Mouse (Mus musculus) hindbrain, embryonic 16.5 days (tissue): ENCODE measurements around the gene Rora. TPM values are rescaled to one million over a fixed set of nuclear protein-coding genes. Genes with fewer than 3 reads are reported as not detected.

Source experiments
- ATAC-seq: fragments of 200-750 bp; cut with Nextera tagmentation; 2 replicates; pipeline ENCODE4 v1.8.0; 2017; ENCODE audit warnings: moderate TSS enrichment, moderate library complexity
- H3K27ac ChIP-seq: fragments of 300-500 bp; sonication (generic); 2 replicates; pipeline ENCODE4 v1.5.1; 2014; ENCODE audit warnings: low read depth, mild to moderate bottlenecking, control low read depth, low read length, moderate library complexity
- H3K27me3 ChIP-seq: fragments of 300-500 bp; sonication (generic); replicated peaks from 2 replicates; pipeline ENCODE4 v1.6.1; 2014; ENCODE audit warnings: low read length; ENCODE audit not compliant: control insufficient read depth, insufficient read depth
- H3K36me3 ChIP-seq: fragments of 300-500 bp; sonication (generic); 2 replicates; pipeline ENCODE4 v1.6.1; 2014; ENCODE audit warnings: mild to moderate bottlenecking, low read length, moderate library complexity, mixed read lengths; ENCODE audit not compliant: control insufficient read depth, insufficient read depth
- H3K4me1 ChIP-seq: fragments of 300-500 bp; sonication (generic); 2 replicates; pipeline ENCODE4 v1.6.1; 2014; ENCODE audit warnings: low read depth, low read length; ENCODE audit not compliant: control insufficient read depth, insufficient read depth
- H3K4me2 ChIP-seq: fragments of 300-500 bp; sonication (generic); 2 replicates; pipeline ENCODE4 v1.6.1; 2014; ENCODE audit warnings: mild to moderate bottlenecking, low read length, control low read depth, moderate library complexity
- H3K4me3 ChIP-seq: fragments of 300-500 bp; sonication (generic); 2 replicates; pipeline ENCODE4 v1.5.1; 2014; ENCODE audit warnings: mild to moderate bottlenecking, low read length, control low read depth, moderate library complexity
- H3K9ac ChIP-seq: fragments of 300-500 bp; sonication (generic); 2 replicates; pipeline ENCODE4 v1.6.1; 2014; ENCODE audit warnings: low read depth, mild to moderate bottlenecking, control low read depth, low read length, moderate library complexity
- H3K9me3 ChIP-seq: fragments of 300-500 bp; sonication (generic); 2 replicates; pipeline ENCODE4 v1.6.1; 2014; ENCODE audit warnings: mild to moderate bottlenecking, low read length, moderate library complexity; ENCODE audit not compliant: control insufficient read depth
- WGBS: fragments of 180-500 bp; shearing (Covaris S2); extraction: QIAGEN DNeasy Blood & Tissue Kit; methylation state at CpG from one replicate; pipeline ENCODE4 v1.1.7; 2014; 5-methylcytosine and 5-hydroxymethylcytosine counted together
- polyA plus RNA-seq: library from polyadenylated mRNA; unstranded; fragments of >200 nt; fragmentation: Nextera tagmentation; extraction: Ambion mirVana; gene quantifications from 2 replicates; pipeline ENCODE4 v1.2.1, GENCODE M21; 2015

Gene Rora
- 38.3 and 40.0 TPM in 2 replicates for polyA plus RNA-seq

DNA sequence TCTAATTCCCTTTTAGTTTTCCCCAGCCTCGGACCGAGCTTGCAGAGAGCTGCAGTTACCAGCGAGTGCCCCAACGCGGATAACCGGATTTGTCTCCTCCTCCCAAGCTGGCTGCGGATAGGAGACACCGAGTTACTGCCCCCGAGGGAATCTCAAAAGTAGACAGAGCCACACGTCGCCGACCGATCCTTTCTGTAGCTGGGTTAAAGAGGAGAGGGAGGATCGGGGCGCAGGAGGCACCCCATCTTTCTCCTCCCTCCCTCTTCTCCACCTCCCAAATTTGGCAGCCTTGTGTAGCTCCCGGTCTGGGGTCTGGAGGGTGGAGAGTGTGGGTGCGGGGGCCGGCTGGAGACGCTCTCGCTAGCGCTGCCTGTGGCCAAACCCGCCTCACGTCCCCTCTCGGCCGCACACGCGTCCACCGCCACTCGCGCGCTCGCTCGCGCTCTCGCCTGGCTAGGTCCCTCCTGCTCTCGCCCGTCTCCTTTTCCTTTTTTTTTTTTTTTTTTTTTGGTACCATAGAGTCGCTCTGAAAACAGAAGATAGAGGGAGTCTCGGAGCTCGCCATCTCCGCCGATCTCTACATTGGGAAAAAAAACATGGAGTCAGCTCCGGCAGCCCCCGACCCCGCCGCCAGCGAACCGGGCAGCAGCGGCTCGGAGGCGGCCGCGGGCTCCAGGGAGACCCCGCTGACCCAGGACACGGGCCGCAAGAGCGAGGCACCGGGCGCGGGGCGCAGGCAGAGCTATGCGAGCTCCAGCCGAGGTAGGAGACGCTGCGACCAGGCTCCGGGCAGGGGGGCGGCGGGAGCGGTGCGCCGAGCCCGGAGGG lies at the start of gene Rora:
Rora (plus strand) TSS at position 576 of the 828 bp plus-strand sequence.
- H3K36me3 ChIP-seq = no peaks in the 10 kb centered on the region
- ATAC-seq = peak; percentile 89
- peak within 1 kb of the TSS; percentile 96 for H3K4me2 ChIP-seq
- H3K27me3 ChIP-seq = no peaks in the 10 kb centered on the region
- peak within 1 kb of the TSS; percentile 98 for H3K27ac ChIP-seq
- peak within 1 kb of the TSS; percentile 92 for H3K9ac ChIP-seq
- peaks cover 10% of the 10 kb centered on the region for H3K4me1 ChIP-seq
- peak within 1 kb of the TSS; percentile 89 for H3K4me3 ChIP-seq
- WGBS = under 1% methylated on average over 58 of the region's 72 CpGs
- H3K9me3 ChIP-seq = no peaks in the 10 kb centered on the region

DNA sequence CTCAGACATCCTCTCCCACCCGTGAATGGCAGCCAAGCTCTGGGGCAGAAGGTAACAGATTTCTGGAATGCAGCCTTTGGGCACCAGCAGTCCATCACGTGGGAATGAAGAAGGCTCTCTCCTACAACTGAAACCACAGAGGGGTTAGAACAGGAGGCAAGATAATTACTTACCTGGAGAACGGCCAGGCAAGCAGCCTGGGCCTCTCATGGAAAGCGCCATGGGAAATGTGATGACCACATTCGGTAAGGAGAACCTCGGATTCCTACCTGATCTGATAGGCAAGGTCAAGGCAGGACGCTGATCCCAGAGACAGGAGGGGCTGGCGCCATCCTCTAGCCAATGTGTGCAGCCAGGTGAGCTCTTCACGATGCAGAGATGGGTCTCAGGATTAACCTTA lies 39.6 kb upstream of the Rora start:
- no peak for ATAC-seq
- Histone ChIP-seq H3K4me2 (no peak overlapping the region), H3K27me3 (no peaks in the 10 kb centered on the region), H3K9ac (no peak overlapping the region), H3K27ac (no peak overlapping the region), H3K9me3 (no peaks in the 10 kb centered on the region), H3K36me3 (no peaks in the 10 kb centered on the region), H3K4me1 (no peaks in the 10 kb centered on the region), H3K4me3 (no peak overlapping the region)
- 93% methylated on average over 9 of the region's 9 CpGs for WGBS

DNA sequence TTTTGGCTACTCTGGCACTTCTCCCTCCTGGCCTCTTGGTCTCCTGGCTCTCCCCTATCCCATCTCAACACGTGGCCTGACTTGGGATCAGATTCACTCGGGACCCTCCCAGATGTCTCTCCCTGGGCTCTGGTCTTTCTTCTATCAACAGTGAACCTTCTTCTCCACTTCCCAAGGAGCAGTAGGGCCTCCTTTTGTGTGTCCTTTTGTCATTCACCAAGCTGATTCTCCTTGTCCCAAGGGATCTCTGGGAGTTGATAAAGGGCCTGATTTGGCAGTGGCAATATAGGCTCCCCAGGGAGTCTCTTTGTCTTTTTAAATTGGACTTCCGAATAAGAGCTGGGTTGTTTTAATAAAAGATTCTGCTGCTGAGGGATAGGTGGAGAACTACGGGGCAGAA lies 36.5 kb upstream of the Rora start:
- no peak overlapping the region for H3K4me2 ChIP-seq
- H3K4me3 ChIP-seq = no peak overlapping the region
- no peaks in the 10 kb centered on the region for H3K4me1 ChIP-seq
- no peak overlapping the region for H3K9ac ChIP-seq
- H3K36me3 ChIP-seq = no peaks in the 10 kb centered on the region
- no peaks in the 10 kb centered on the region for H3K9me3 ChIP-seq
- no peak for ATAC-seq
- whole genome bisulfite sequencing = 10% methylated on average over 4 of the region's 4 CpGs
- no peaks in the 10 kb centered on the region for H3K27me3 ChIP-seq
- H3K27ac ChIP-seq = no peak overlapping the region

DNA sequence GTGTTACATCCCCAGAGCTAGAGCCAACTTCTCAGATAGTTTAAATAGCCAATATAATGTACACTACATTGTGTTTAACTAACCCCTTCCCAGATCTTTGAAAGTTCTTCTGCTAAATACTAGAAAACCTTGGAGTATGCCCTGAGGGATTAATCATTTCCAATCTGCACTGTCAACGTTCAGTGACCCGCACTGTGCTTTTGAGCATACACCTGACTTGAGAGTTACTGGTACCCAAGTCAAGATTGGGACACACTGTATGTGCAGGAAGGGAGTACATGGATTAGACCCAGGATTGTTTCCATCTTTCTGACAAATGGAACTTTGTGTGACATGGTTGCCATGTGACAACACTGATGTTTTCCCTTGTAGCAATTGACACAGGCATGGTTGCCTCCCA lies 33.5 kb upstream of the Rora start:
- no peaks in the 10 kb centered on the region for H3K4me1 ChIP-seq
- H3K9me3 ChIP-seq = no peaks in the 10 kb centered on the region
- no peak overlapping the region for H3K9ac ChIP-seq
- 95% methylated on average over 2 of the region's 2 CpGs for WGBS
- no peak overlapping the region for H3K27ac ChIP-seq
- no peak overlapping the region for H3K4me3 ChIP-seq
- H3K27me3 ChIP-seq = no peaks in the 10 kb centered on the region
- H3K36me3 ChIP-seq = no peaks in the 10 kb centered on the region
- no peak overlapping the region for H3K4me2 ChIP-seq
- no peak for ATAC-seq

DNA sequence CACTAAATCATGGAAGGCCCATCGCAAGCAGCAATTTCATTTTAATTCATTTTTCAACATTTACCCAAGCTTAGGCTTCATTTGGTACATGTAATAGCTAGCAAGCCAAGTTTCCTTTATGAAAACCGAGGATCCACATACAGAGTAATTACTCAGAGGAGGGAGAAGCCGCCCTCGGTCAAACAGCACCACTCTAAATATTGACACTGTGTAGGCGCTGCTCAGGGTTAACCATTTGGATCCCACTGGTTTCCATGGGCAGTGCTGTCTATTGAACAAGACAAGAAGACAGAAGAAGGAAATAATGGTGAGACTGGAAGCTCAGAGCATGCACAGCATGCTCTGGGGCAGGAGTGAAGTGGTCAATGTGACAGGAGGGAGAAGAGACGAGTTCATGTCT lies 33.1 kb upstream of the Rora start:
- no peak overlapping the region for H3K4me2 ChIP-seq
- no peak for ATAC-seq
- H3K27me3 ChIP-seq = no peaks in the 10 kb centered on the region
- 75% methylated on average over 6 of the region's 6 CpGs for WGBS
- H3K36me3 ChIP-seq = no peaks in the 10 kb centered on the region
- H3K4me1 ChIP-seq = no peaks in the 10 kb centered on the region
- H3K4me3 ChIP-seq = no peak overlapping the region
- H3K9me3 ChIP-seq = no peaks in the 10 kb centered on the region
- H3K27ac ChIP-seq = no peak overlapping the region
- H3K9ac ChIP-seq = no peak overlapping the region

DNA sequence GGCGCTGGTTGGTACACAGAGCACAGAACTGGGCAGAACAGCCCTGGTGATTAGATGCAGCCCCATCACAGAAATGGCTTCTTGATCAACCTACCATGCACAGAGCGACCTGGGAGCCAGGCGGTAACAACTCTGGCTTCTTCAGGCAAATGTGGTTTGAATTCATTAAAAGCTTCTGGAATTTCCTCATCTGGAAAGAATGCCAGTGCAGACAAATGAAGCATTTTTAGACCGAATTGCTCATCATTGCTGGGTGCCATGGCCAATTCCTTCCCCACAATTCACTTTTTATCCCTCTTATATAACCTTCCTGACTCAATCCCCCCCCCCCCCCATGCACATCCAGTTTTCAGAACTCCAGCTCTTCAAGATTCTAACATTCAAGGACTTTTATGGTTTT lies 28.6 kb upstream of the Rora start:
- Histone ChIP-seq H3K36me3 (no peaks in the 10 kb centered on the region), H3K9ac (no peak overlapping the region), H3K4me1 (no peaks in the 10 kb centered on the region), H3K27ac (no peak overlapping the region), H3K4me3 (no peak overlapping the region), H3K27me3 (no peaks in the 10 kb centered on the region), H3K9me3 (no peaks in the 10 kb centered on the region), H3K4me2 (no peak overlapping the region)
- WGBS = 76% methylated on average over 4 of the region's 4 CpGs
- ATAC-seq = no peak

DNA sequence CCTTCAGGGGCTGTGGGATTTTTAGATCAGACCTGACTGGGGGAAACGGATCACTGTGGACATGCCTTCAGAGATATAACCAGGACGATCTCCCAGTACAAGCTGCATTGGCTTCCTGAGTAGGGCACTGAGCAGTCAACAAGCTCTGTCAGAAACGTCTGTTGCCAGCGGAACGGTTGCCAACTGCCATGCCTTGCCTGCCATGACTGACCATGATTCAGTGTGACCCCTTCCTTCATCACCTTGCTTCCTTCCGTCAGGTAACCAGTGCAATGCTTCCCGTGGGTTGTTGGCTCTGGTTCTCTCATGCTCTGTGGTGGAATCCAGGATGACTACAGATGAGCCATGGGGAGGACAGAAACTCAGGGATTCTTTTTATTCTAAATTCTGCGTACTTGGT lies 16.3 kb upstream of the Rora start:
- H3K4me1 ChIP-seq = no peaks in the 10 kb centered on the region
- H3K27ac ChIP-seq = no peak overlapping the region
- H3K4me3 ChIP-seq = no peak overlapping the region
- no peaks in the 10 kb centered on the region for H3K9me3 ChIP-seq
- H3K36me3 ChIP-seq = no peaks in the 10 kb centered on the region
- no peak overlapping the region for H3K4me2 ChIP-seq
- no peaks in the 10 kb centered on the region for H3K27me3 ChIP-seq
- H3K9ac ChIP-seq = no peak overlapping the region
- ATAC-seq = no peak
- WGBS = 92% methylated on average over 8 of the region's 8 CpGs

DNA sequence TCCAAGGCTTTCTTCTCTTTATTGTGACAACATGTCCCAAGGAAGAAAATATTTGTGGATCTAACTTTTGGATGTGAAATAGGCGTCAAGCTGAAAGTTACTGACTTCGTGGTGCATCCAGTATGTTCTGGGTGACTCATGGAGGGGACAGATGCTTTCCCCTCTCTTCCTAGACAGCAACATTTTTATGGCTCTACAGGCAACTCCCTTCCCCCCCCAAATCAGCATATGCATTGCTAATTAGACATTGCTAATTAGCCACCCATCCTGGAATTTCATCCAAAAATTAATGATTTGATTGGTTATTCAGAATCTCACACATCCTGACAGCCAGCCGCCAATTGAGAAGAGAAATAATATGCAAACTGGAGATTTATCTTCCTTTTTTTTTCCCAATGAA lies 12.5 kb upstream of the Rora start:
- H3K27ac ChIP-seq = no peak overlapping the region
- no peak for ATAC-seq
- H3K9ac ChIP-seq = no peak overlapping the region
- no peaks in the 10 kb centered on the region for H3K36me3 ChIP-seq
- H3K27me3 ChIP-seq = no peaks in the 10 kb centered on the region
- WGBS = 72% methylated on average over 3 of the region's 3 CpGs
- H3K4me2 ChIP-seq = no peak overlapping the region
- H3K9me3 ChIP-seq = no peaks in the 10 kb centered on the region
- H3K4me1 ChIP-seq = no peaks in the 10 kb centered on the region
- no peak overlapping the region for H3K4me3 ChIP-seq

DNA sequence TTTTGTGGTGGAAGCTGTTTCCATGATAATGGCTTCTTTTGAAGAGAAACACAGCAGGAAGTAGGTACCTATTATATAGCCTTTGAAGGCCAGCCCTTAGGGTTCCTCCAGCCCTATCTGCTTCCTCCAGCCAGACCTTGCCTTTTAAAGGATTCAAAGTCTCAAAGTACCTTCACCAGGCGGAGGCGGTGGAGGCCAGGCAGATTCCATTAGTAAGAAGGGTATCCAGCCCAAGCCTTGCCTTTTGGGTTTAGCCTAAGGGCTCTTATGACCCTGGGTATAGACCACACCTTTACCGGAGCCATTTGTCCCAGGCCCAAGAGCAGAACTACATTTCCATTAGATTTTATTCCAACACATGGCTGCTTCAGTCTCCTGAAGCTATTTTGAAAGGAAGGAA lies 5.5 kb upstream of the Rora start:
- 73% methylated on average over 3 of the region's 3 CpGs for WGBS
- Histone ChIP-seq H3K4me1 (0 out of 2 replicates have a peak, but pooled peaks cover 2% of the 10 kb centered on the region), H3K4me2 (no peak overlapping the region), H3K4me3 (no peak overlapping the region), H3K9me3 (no peaks in the 10 kb centered on the region), H3K27ac (no peak overlapping the region), H3K36me3 (no peaks in the 10 kb centered on the region), H3K9ac (no peak overlapping the region), H3K27me3 (no peaks in the 10 kb centered on the region)
- ATAC-seq = no peak
